Mouse (Mus musculus): ENCODE results near the gene Aaed1. TPM values are rescaled to one million over a fixed set of nuclear protein-coding genes. Genes with fewer than 3 reads are reported as not detected.

Gene Aaed1
- polyA plus RNA-seq, 1 experiment: 15.5 TPM

- H3K9ac ChIP-seq (ENCODE audit: low read depth, poor library complexity, severe bottlenecking): no peak overlapping the region
- H3K27me3 ChIP-seq (ENCODE audit: control insufficient read depth, insufficient read depth, low read length, poor library complexity, severe bottlenecking): no peaks in the 10 kb centered on the region
- H3K4me3 ChIP-seq (ENCODE audit: low read depth, low read length): no peak overlapping the region
- no peak for TF ChIP-seq EP300 (IDR thresholded peaks at IDR 0.05; ENCODE audit: insufficient read depth, low read depth, low read length)
- TF ChIP-seq POLR2A (IDR thresholded peaks at IDR 0.05; ENCODE audit: insufficient read depth, low read length): no peak
- no peak for TF ChIP-seq CTCF (IDR thresholded peaks at IDR 0.05; ENCODE audit: low read depth, low read length)
- H3K4me1 ChIP-seq (ENCODE audit: control insufficient read depth, insufficient read depth, low read length): no peaks in the 10 kb centered on the region
- H3K36me3 ChIP-seq (ENCODE audit: control insufficient read depth, insufficient read depth, low read length, poor library complexity, severe bottlenecking): no peaks in the 10 kb centered on the region
- H3K9me3 ChIP-seq (replicated peaks; ENCODE audit: control insufficient read depth, insufficient read depth, low read length, poor library complexity, severe bottlenecking): no peaks in the 10 kb centered on the region
- no peak overlapping the region for H3K27ac ChIP-seq (ENCODE audit: insufficient read depth, low read length)
Observed at GRCm38 (mm10) chr13:64349474-64349873, 37.0 kb upstream of the Aaed1 start.

GRCm38 (mm10) chr13:64344082-64344501 lies 31.6 kb upstream of the Aaed1 start:
- no peaks in the 10 kb centered on the region for H3K27me3 ChIP-seq (ENCODE audit: control insufficient read depth, insufficient read depth, low read length, poor library complexity, severe bottlenecking)
- TF ChIP-seq POLR2A (IDR thresholded peaks at IDR 0.05; ENCODE audit: insufficient read depth, low read length) (no peak), EP300 (IDR thresholded peaks at IDR 0.05; ENCODE audit: insufficient read depth, low read depth, low read length) (no peak), CTCF (IDR thresholded peaks at IDR 0.05; ENCODE audit: low read depth, low read length) (no peak)
- no peaks in the 10 kb centered on the region for H3K36me3 ChIP-seq (ENCODE audit: control insufficient read depth, insufficient read depth, low read length, poor library complexity, severe bottlenecking)
- peak overlapping the region; percentile 46; the same call in 1 of the 2 replicates for H3K9ac ChIP-seq (ENCODE audit: low read depth, poor library complexity, severe bottlenecking)
- no peaks in the 10 kb centered on the region for H3K4me1 ChIP-seq (ENCODE audit: control insufficient read depth, insufficient read depth, low read length)
- H3K4me3 ChIP-seq (ENCODE audit: low read depth, low read length): peak overlapping the region; percentile 69
- no peaks in the 10 kb centered on the region for H3K9me3 ChIP-seq (replicated peaks; ENCODE audit: control insufficient read depth, insufficient read depth, low read length, poor library complexity, severe bottlenecking)
- no peak overlapping the region for H3K27ac ChIP-seq (ENCODE audit: insufficient read depth, low read length)

- H3K4me3 ChIP-seq (ENCODE audit: low read depth, low read length): peak overlapping the region; percentile 69
- no peaks in the 10 kb centered on the region for H3K9me3 ChIP-seq (replicated peaks; ENCODE audit: control insufficient read depth, insufficient read depth, low read length, poor library complexity, severe bottlenecking)
- H3K36me3 ChIP-seq (ENCODE audit: control insufficient read depth, insufficient read depth, low read length, poor library complexity, severe bottlenecking): no peaks in the 10 kb centered on the region
- TF ChIP-seq POLR2A (IDR thresholded peaks at IDR 0.05; ENCODE audit: insufficient read depth, low read length) (no peak), CTCF (IDR thresholded peaks at IDR 0.05; ENCODE audit: low read depth, low read length) (no peak), EP300 (IDR thresholded peaks at IDR 0.05; ENCODE audit: insufficient read depth, low read depth, low read length) (no peak)
- no peaks in the 10 kb centered on the region for H3K4me1 ChIP-seq (ENCODE audit: control insufficient read depth, insufficient read depth, low read length)
- H3K27ac ChIP-seq (ENCODE audit: insufficient read depth, low read length): no peak overlapping the region
- H3K9ac ChIP-seq (ENCODE audit: low read depth, poor library complexity, severe bottlenecking): peak overlapping the region; percentile 46; the same call in 1 of the 2 replicates
- H3K27me3 ChIP-seq (ENCODE audit: control insufficient read depth, insufficient read depth, low read length, poor library complexity, severe bottlenecking): no peaks in the 10 kb centered on the region
Observed at GRCm38 (mm10) chr13:64343598-64343997, 31.1 kb upstream of the Aaed1 start.

- Histone ChIP-seq H3K36me3 (ENCODE audit: control insufficient read depth, insufficient read depth, low read length, poor library complexity, severe bottlenecking) (no peaks in the 10 kb centered on the region), H3K9me3 (replicated peaks; ENCODE audit: control insufficient read depth, insufficient read depth, low read length, poor library complexity, severe bottlenecking) (no peaks in the 10 kb centered on the region), H3K4me1 (ENCODE audit: control insufficient read depth, insufficient read depth, low read length) (no peaks in the 10 kb centered on the region), H3K27ac (ENCODE audit: insufficient read depth, low read length) (no peak overlapping the region), H3K4me3 (ENCODE audit: low read depth, low read length) (no peak overlapping the region), H3K27me3 (ENCODE audit: control insufficient read depth, insufficient read depth, low read length, poor library complexity, severe bottlenecking) (no peaks in the 10 kb centered on the region), H3K9ac (ENCODE audit: low read depth, poor library complexity, severe bottlenecking) (no peak overlapping the region)
- no peak for TF ChIP-seq CTCF (IDR thresholded peaks at IDR 0.05; ENCODE audit: low read depth, low read length)
- no peak for TF ChIP-seq EP300 (IDR thresholded peaks at IDR 0.05; ENCODE audit: insufficient read depth, low read depth, low read length)
Observed at GRCm38 (mm10) chr13:64335546-64336132, 23.1 kb upstream of the Aaed1 start.

GRCm38 (mm10) chr13:64333102-64333501 lies 20.6 kb upstream of the Aaed1 start:
- Histone ChIP-seq H3K4me3 (ENCODE audit: low read depth, low read length) (no peak overlapping the region), H3K4me1 (ENCODE audit: control insufficient read depth, insufficient read depth, low read length) (no peaks in the 10 kb centered on the region), H3K9ac (ENCODE audit: low read depth, poor library complexity, severe bottlenecking) (no peak overlapping the region), H3K27ac (ENCODE audit: insufficient read depth, low read length) (no peak overlapping the region), H3K27me3 (ENCODE audit: control insufficient read depth, insufficient read depth, low read length, poor library complexity, severe bottlenecking) (no peaks in the 10 kb centered on the region), H3K9me3 (replicated peaks; ENCODE audit: control insufficient read depth, insufficient read depth, low read length, poor library complexity, severe bottlenecking) (no peaks in the 10 kb centered on the region), H3K36me3 (ENCODE audit: control insufficient read depth, insufficient read depth, low read length, poor library complexity, severe bottlenecking) (no peaks in the 10 kb centered on the region)
- TF ChIP-seq POLR2A (IDR thresholded peaks at IDR 0.05; ENCODE audit: insufficient read depth, low read length) (no peak), CTCF (IDR thresholded peaks at IDR 0.05; ENCODE audit: low read depth, low read length) (no peak), EP300 (IDR thresholded peaks at IDR 0.05; ENCODE audit: insufficient read depth, low read depth, low read length) (no peak)

GRCm38 (mm10) chr13:64332321-64332720 lies 19.8 kb upstream of the Aaed1 start:
- Histone ChIP-seq H3K9me3 (replicated peaks; ENCODE audit: control insufficient read depth, insufficient read depth, low read length, poor library complexity, severe bottlenecking) (no peaks in the 10 kb centered on the region), H3K27me3 (ENCODE audit: control insufficient read depth, insufficient read depth, low read length, poor library complexity, severe bottlenecking) (no peaks in the 10 kb centered on the region), H3K27ac (ENCODE audit: insufficient read depth, low read length) (no peak overlapping the region), H3K9ac (ENCODE audit: low read depth, poor library complexity, severe bottlenecking) (no peak overlapping the region), H3K4me1 (ENCODE audit: control insufficient read depth, insufficient read depth, low read length) (no peaks in the 10 kb centered on the region), H3K36me3 (ENCODE audit: control insufficient read depth, insufficient read depth, low read length, poor library complexity, severe bottlenecking) (no peaks in the 10 kb centered on the region), H3K4me3 (ENCODE audit: low read depth, low read length) (no peak overlapping the region)
- TF ChIP-seq CTCF (IDR thresholded peaks at IDR 0.05; ENCODE audit: low read depth, low read length): no peak
- TF ChIP-seq EP300 (IDR thresholded peaks at IDR 0.05; ENCODE audit: insufficient read depth, low read depth, low read length): no peak
- no peak for TF ChIP-seq POLR2A (IDR thresholded peaks at IDR 0.05; ENCODE audit: insufficient read depth, low read length)
